Mouse (Mus musculus) heart, adult 18-20 months (tissue): ENCODE results near the gene Cpm. TPM values are rescaled to one million over a fixed set of nuclear protein-coding genes. Genes with fewer than 3 reads are reported as not detected.

Experiments used
- DNase-seq, 2 experiments: peaks; one replicate each; pipeline ENCODE4 v3.0.0; 2021 to 2022; ENCODE audit warnings: mixed read lengths in 1 of 2
- total RNA-seq, 2 experiments: library from RNA; stranded (reverse); gene quantifications; 2 replicates each; pipeline ENCODE4 v1.2.3; 2021

Cpm gene
- total RNA-seq, 2 experiments from 2014 or later, result 2.9 to 3.5 TPM

- no peak for DNase-seq
Measured at GRCm38 (mm10) chr10:117634323-117635030, 5.2 kb downstream of the Cpm start.

GRCm38 (mm10) chr10:117635078-117635771, 5.9 kb downstream of the Cpm start:
- DNase-seq, result no peak

GRCm38 (mm10) chr10:117635823-117636589, 6.7 kb downstream of the Cpm start:
- DNase-seq, result no peak

- no peak for DNase-seq
Measured at GRCm38 (mm10) chr10:117637062-117637744, 7.9 kb downstream of the Cpm start.

- no peak for DNase-seq
Measured at GRCm38 (mm10) chr10:117637745-117638577, 8.7 kb downstream of the Cpm start.

GRCm38 (mm10) chr10:117638578-117639220, 9.4 kb downstream of the Cpm start:
- DNase-seq, result no peak

GRCm38 (mm10) chr10:117639221-117639599, 9.9 kb downstream of the Cpm start:
- no peak for DNase-seq

GRCm38 (mm10) chr10:117639899-117640594, 10.7 kb downstream of the Cpm start:
- peak in 1 of 2 experiments; percentile 27 for DNase-seq

- no peak for DNase-seq
Measured at GRCm38 (mm10) chr10:117640595-117641078, 11.3 kb downstream of the Cpm start.

GRCm38 (mm10) chr10:117641400-117642200, 12.3 kb downstream of the Cpm start:
- peak; percentile 32 to 35 for DNase-seq

GRCm38 (mm10) chr10:117642201-117642450, 12.8 kb downstream of the Cpm start:
- peak; percentile 49 to 66 for DNase-seq

- DNase-seq, result no peak
Measured at GRCm38 (mm10) chr10:117642491-117643262, 13.4 kb downstream of the Cpm start.

- no peak for DNase-seq
Measured at GRCm38 (mm10) chr10:117643302-117643701, 14.0 kb downstream of the Cpm start.

GRCm38 (mm10) chr10:117643711-117644428, 14.6 kb downstream of the Cpm start:
- DNase-seq, result no peak

- DNase-seq, result no peak
Measured at GRCm38 (mm10) chr10:117644429-117644748, 15.1 kb downstream of the Cpm start.

GRCm38 (mm10) chr10:117644828-117645227, 15.5 kb downstream of the Cpm start:
- no peak for DNase-seq

GRCm38 (mm10) chr10:117645487-117645964, 16.2 kb downstream of the Cpm start:
- no peak for DNase-seq
